Mouse (Mus musculus) cerebellum, adult 2 months (tissue): Measurements from ENCODE around the gene Etv3. TPM values are rescaled to one million over a fixed set of nuclear protein-coding genes. Genes with fewer than 3 reads are reported as not detected.
A peak's percentile ranks its signal among the peaks of the same experiment; 100 is the strongest.

Source experiments
- DNase-seq, 2 experiments: peaks; one replicate each; pipeline ENCODE4 v3.0.0; 2021
- H3K27ac ChIP-seq: fragments of 200-500 bp; 2 replicates; pipeline ENCODE4 v1.5.1; 2012; ENCODE audit warnings: low read length, control low read depth, inconsistent platforms; ENCODE audit not compliant: insufficient read depth
- H3K27me3 ChIP-seq: fragments of 200-500 bp; 2 replicates; pipeline ENCODE4 v1.6.1; 2012; ENCODE audit warnings: inconsistent platforms, mild to moderate bottlenecking, low read length, moderate library complexity; ENCODE audit not compliant: control insufficient read depth, insufficient read depth
- H3K4me1 ChIP-seq: fragments of 200-500 bp; 2 replicates; pipeline ENCODE4 v1.6.1; 2011; ENCODE audit warnings: low read length; ENCODE audit not compliant: control insufficient read depth, insufficient read depth
- H3K4me3 ChIP-seq: fragments of 200-500 bp; replicated peaks from 2 replicates; pipeline ENCODE3; 2011; ENCODE audit warnings: mild to moderate bottlenecking, low read depth, low read length, control low read depth; ENCODE audit not compliant: insufficient read depth
- CTCF ChIP-seq: fragments of 200-500 bp; IDR thresholded peaks from 2 replicates; pipeline ENCODE4 v1.5.1; 2011; ENCODE audit warnings: low read depth, mild to moderate bottlenecking, control low read depth, low read length, moderate library complexity, borderline replicate concordance; ENCODE audit not compliant: insufficient read depth
- POLR2A ChIP-seq: fragments of 200-500 bp; IDR thresholded peaks from 2 replicates; pipeline ENCODE4 v1.6.1; 2011; ENCODE audit warnings: low read length, control low read depth, borderline replicate concordance; ENCODE audit not compliant: insufficient read depth
- WGBS: fragments of 180-500 bp; shearing (Covaris S2); methylation state at CpG from one replicate; pipeline ENCODE4 v1.1.7; 2018; 5-methylcytosine and 5-hydroxymethylcytosine counted together
- polyA plus RNA-seq: library from polyadenylated mRNA; depleted of rRNA; stranded (reverse); fragments of >200 nt; gene quantifications from 2 replicates; pipeline ENCODE4 v1.2.3, GENCODE M21; 2012

Etv3 gene
- polyA plus RNA-seq, 1 experiment = 17.3 TPM

DNA sequence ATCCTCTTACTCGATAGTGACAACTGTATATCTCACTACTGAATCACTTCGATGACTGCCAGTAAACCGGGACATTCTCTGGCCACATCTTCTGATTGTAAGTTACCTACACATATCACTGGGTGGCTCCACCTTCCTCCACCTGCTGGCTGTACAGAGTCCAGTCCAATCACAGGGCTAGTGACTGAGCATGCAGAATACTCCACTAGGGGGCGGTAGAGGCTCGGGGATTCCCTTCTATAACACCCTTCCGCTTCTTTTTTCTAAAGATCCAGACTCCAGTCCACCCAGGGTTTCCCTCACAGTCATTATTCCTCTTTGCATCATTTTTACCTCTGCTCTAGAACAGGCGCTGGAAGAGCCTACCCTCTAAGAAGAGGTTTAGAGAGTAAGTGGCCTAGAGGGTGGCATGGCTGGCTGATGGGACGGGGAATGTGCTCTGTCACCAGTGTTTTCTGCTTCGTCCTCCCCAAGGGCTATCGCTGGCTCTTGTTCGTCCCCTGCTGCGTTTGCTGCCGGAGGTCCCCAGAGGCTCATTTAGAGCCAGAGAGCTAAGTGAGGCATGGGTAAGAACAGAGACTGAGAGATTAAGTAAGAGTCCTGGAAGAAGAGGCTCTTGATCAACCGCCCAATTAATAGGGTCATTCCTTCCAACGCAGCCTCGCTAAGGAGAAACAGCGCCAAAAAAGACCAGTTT, 16.9 kb upstream of the Etv3 start:
- TF ChIP-seq POLR2A (no peak), CTCF (peak; percentile 88)
- Histone ChIP-seq H3K4me3 (peak overlapping the region; percentile 21), H3K27ac (no peak overlapping the region), H3K27me3 (no peaks in the 10 kb centered on the region), H3K4me1 (peaks cover 6% of the 10 kb centered on the region; the same call in 1 of the 2 replicates)
- WGBS = 17% methylated on average over 17 of the region's 17 CpGs
- DNase-seq = peak; percentile 79 to 82

DNA sequence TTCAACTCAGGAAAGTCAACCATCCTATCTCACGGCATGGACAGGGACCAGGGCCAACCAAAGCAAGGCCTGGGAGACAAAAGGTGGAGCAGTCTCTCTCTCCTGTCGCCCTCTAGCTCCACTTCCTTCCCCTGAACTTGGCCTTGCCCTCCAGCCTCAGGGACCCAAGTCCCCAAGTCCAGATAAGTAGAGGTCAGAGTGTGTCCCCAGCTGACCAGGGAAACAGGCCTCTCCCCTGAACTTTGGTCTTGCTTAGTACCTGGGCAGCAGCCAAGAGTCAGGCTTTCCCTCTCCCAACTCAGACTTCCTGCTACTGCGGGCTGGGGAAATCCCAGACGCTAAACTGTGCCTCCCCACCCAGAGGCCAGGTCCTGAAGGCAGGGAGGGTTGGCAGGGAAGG, 16.1 kb upstream of the Etv3 start:
- H3K4me1 ChIP-seq = peaks cover 6% of the 10 kb centered on the region; the same call in 1 of the 2 replicates
- TF ChIP-seq CTCF (no peak), POLR2A (no peak)

DNA sequence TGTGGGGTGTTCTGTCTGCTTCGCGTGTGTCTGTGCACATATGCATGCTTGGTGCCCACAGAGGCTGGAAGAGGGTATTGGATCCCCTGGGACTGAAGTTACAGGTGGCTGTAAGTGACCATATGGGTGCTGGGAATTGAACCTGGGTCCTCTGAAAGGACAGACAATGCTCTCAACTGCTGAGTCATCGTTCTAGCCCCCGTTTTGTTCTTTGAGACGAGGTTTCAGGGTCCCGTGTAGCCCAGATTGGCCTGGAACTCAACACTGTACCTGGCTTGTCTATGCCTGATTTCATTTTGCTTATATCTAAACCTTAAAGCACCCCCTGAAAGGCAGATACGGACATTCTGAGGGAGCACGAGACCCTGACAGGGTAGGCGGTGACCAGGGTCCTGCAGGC, 14.4 kb upstream of the Etv3 start:
- TF ChIP-seq CTCF (no peak), POLR2A (no peak)
- WGBS = 89% methylated on average over 9 of the region's 9 CpGs

More for the DNA sequence above, 16.1 kb upstream of the Etv3 start:
- WGBS = 45% methylated on average over 4 of the region's 4 CpGs
- DNase-seq = no peak
- Histone ChIP-seq H3K27me3 (no peaks in the 10 kb centered on the region), H3K27ac (no peak overlapping the region), H3K4me3 (no peak overlapping the region)

DNA sequence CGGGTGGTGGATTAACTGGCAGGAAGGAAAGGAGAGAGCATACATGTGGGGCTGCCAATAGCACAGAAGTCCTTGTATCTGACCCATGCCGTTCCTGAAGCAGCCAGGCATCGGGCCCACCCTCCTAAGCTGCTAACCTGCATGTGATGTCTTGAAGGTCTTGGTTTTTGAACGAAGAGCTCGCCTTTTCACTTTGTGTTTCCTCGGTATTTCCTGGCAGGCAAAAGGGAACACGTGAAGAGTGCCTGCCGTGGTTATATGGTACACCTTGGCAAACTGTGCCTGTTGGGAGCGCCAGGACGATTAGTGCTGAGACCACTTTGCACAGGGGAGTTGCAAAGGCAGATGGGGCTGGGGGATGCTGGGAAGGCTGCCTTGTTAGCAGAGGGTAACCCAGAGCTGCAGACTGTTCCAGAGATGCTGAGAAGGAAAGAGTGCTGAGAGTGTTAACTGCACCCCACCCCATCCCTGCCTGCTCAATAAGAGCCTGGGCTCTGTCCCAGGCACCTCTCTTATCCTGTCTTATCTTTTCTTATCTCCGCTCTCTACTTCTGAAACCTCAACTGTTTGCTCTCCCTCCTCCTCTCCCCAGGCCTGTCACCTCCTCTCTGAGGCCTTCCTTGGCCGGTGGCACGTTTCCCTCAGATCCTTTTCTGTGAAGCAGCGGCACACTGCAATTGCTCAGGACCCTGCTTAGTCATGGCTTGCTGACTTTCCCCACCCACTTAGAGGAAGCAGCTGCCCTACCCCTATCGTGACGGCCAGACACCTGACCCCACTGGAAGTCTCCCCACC, 13.0 kb upstream of the Etv3 start:
- Histone ChIP-seq H3K27me3 (no peaks in the 10 kb centered on the region), H3K27ac (no peak overlapping the region), H3K4me1 (peaks cover 6% of the 10 kb centered on the region; the same call in 1 of the 2 replicates), H3K4me3 (no peak overlapping the region)
- TF ChIP-seq POLR2A = no peak
- no peak for TF ChIP-seq CTCF
- WGBS = 27% methylated on average over 16 of the region's 16 CpGs
- DNase-seq = no peak

More for the DNA sequence above, 14.4 kb upstream of the Etv3 start:
- peaks cover 6% of the 10 kb centered on the region; the same call in 1 of the 2 replicates for H3K4me1 ChIP-seq
- no peak overlapping the region for H3K4me3 ChIP-seq
- DNase-seq = no peak
- no peak overlapping the region for H3K27ac ChIP-seq
- H3K27me3 ChIP-seq = no peaks in the 10 kb centered on the region

DNA sequence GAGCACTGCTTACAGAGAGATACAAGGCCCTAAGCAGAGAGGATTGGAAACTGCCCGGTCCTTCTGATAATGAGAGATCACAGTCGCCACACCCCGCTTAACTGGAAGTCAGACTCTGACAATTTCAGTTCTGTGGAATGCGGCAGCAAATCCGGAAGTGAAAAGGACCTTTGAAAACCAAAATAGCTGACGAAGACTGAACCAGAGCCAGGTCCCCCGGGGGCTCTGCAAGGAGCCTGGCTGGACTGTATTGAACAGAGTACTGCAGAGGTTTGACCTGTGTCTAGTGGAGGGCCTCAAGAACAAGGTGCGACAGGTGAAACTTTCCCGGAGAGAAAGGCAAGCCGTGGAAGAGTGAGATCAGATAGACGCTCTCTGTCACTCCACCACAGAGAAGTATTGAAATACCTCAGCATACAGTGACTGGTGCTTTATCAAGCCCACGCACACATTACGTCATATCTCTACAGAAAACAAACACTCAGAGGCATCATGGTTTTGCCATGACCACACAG, 9.6 kb upstream of the Etv3 start:
- H3K4me3 ChIP-seq = no peak overlapping the region
- TF ChIP-seq POLR2A = no peak
- no peak for TF ChIP-seq CTCF
- 62% methylated on average over 13 of the region's 13 CpGs for WGBS
- H3K4me1 ChIP-seq = peaks cover 3% of the 10 kb centered on the region; the same call in 1 of the 2 replicates
- H3K27ac ChIP-seq = no peak overlapping the region
- no peak for DNase-seq
- no peaks in the 10 kb centered on the region for H3K27me3 ChIP-seq

DNA sequence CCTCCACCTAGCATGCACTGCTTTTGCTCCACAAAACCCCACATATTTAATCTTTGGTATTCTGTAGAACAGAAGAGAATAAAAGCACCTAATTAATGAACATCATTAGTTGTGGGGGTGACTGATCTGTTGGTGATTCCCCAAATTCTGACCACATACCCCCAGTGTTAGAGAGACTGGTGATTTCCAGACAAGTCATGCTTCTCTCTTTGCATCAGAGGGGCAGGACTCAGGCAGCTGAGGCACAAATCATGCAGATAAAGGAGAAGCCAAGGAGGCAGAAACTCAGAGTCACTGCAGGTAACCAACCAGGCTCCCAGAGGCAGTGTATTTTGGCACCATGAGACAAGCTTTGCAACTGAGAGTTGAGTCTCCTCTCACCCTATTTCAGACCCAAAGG, 6.8 kb upstream of the Etv3 start:
- Histone ChIP-seq H3K27ac (no peak overlapping the region), H3K4me3 (no peak overlapping the region), H3K27me3 (no peaks in the 10 kb centered on the region), H3K4me1 (no peaks in the 10 kb centered on the region)
- no peak for DNase-seq
- TF ChIP-seq POLR2A (no peak), CTCF (no peak)

DNA sequence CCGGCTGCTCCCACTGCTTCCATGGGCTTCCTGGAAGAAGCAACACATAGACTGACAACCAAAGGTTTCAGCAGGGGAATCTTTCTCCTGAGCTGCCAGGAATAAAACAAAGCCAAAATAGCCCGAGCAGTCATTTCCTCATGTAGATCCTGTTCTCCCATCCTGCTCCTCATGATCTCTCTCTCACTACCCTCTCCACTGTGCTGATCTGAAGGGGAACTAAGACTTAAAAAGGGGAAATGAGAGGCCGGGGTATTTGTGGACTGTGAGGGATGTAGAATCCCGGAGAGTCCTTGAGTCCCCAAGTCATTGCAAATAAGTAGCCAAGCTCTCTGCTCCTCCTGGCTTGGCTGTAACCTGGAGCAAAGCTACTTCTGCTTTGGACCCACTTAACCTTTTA, 4.1 kb upstream of the Etv3 start:
- TF ChIP-seq CTCF (no peak), POLR2A (no peak)
- DNase-seq = no peak
- 82% methylated on average over 4 of the region's 4 CpGs for WGBS
- no peak overlapping the region for H3K27ac ChIP-seq
- H3K4me3 ChIP-seq = no peak overlapping the region
- no peaks in the 10 kb centered on the region for H3K27me3 ChIP-seq
- peaks cover 3% of the 10 kb centered on the region; the same call in 1 of the 2 replicates for H3K4me1 ChIP-seq
